Comparison of ENCODE assay signal across 16 mouse cellular contexts in the genomic region with DNA sequence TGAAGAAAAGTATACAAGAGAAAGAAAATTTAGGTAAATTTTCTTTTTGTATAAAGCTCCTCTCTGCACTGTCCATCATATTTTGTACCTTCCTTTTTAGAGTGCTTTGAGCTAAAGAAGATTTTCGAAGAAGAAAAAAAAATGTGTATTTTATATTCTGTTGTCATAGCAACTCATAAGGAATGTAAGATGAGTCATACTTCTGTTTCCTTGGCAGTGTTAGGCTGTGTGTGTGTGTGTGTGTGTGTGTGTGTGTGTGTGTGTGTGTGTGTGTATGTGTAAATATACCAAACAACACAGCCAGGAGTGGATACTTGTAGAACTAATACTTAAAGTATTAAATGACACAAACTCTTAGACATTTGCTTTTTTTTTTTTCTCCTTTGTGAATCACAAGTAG. TPM values are rescaled to one million over a fixed set of nuclear protein-coding genes. Genes with fewer than 3 reads are reported as not detected.
DNase-seq lines count a peak whose midpoint lies in the region; ATAC-seq and TF ChIP-seq lines count a peak whose summit lies in the region.
"Had no signal": no experiment of that assay in that cellular context is flagged by ENCODE, and none has a peak within 500 bp of the region (broad histone marks: within the 10 kb centered on the region; RNA-seq: fewer than 3 reads in every experiment).

No protein-coding gene starts in this region.

- H3K4me3 ChIP-seq in forebrain, embryonic 14.5 days (ENCODE audit: low read depth, low read length), result no peak overlapping the region
- no peak overlapping the region for H3K4me3 ChIP-seq in forebrain, embryonic 11.5 days (ENCODE audit: low read depth, low read length)
- H3K4me3 ChIP-seq: heart, embryonic 12.5 days; lung, embryonic 15.5 days had no signal

- no peak for ATAC-seq in forebrain, embryonic 14.5 days
- ATAC-seq in forebrain, embryonic 11.5 days (replicated peaks; ENCODE audit: low FRiP score), result no peak
- ATAC-seq: hindbrain, embryonic 16.5 days had no signal

- no peak overlapping the region for H3K4me2 ChIP-seq in forebrain, embryonic 14.5 days (ENCODE audit: low read length)
- no peak overlapping the region for H3K4me2 ChIP-seq in forebrain, embryonic 11.5 days (ENCODE audit: low read depth, low read length, severe bottlenecking)
- H3K4me2 ChIP-seq: heart, embryonic 12.5 days; lung, embryonic 15.5 days had no signal

- peaks cover 5% of the 10 kb centered on the region for H3K9me3 ChIP-seq in forebrain, embryonic 14.5 days (replicated peaks; ENCODE audit: control insufficient read depth, low read length)
- no peaks in the 10 kb centered on the region; the same call in 1 of the 2 replicates for H3K9me3 ChIP-seq in forebrain, embryonic 11.5 days (ENCODE audit: control insufficient read depth, low read length)
- H3K9me3 ChIP-seq: heart, embryonic 12.5 days; lung, embryonic 15.5 days had no signal

- no peak overlapping the region for H3K9ac ChIP-seq in forebrain, embryonic 14.5 days (ENCODE audit: low read length)
- no peak overlapping the region for H3K9ac ChIP-seq in forebrain, embryonic 11.5 days (ENCODE audit: low read length)
- H3K9ac ChIP-seq: heart, embryonic 12.5 days; lung, embryonic 15.5 days had no signal

- H3K27me3 ChIP-seq in forebrain, embryonic 14.5 days (replicated peaks; ENCODE audit: control insufficient read depth, insufficient read depth, low read length), result no peaks in the 10 kb centered on the region
- no peaks in the 10 kb centered on the region for H3K27me3 ChIP-seq in forebrain, embryonic 11.5 days (ENCODE audit: control insufficient read depth, insufficient read depth, low read length)
- H3K27me3 ChIP-seq: heart, embryonic 12.5 days; lung, embryonic 15.5 days had no signal

- no peak for TF ChIP-seq CTCF in brain, embryonic 14.5 days (IDR thresholded peaks at IDR 0.05; ENCODE audit: borderline replicate concordance, extremely low read depth, insufficient read depth, insufficient read length)

- H3K4me1 ChIP-seq in forebrain, embryonic 14.5 days (ENCODE audit: control insufficient read depth, insufficient read depth, low read length), result no peaks in the 10 kb centered on the region
- H3K4me1 ChIP-seq in forebrain, embryonic 11.5 days (replicated peaks; ENCODE audit: control insufficient read depth, insufficient read depth, low read length), result no peaks in the 10 kb centered on the region
- H3K4me1 ChIP-seq: heart, embryonic 12.5 days; lung, embryonic 15.5 days had no signal

- peaks cover 43% of the 10 kb centered on the region for H3K36me3 ChIP-seq in forebrain, embryonic 14.5 days (ENCODE audit: control insufficient read depth, insufficient read depth, low read length)
- peaks cover 6% of the 10 kb centered on the region for H3K36me3 ChIP-seq in forebrain, embryonic 11.5 days (ENCODE audit: control insufficient read depth, insufficient read depth, low read length)
- H3K36me3 ChIP-seq: heart, embryonic 12.5 days; lung, embryonic 15.5 days had no signal

- TF ChIP-seq POLR2A in brain, embryonic 14.5 days (IDR thresholded peaks at IDR 0.05; ENCODE audit: borderline replicate concordance, extremely low read depth, insufficient read depth, insufficient read length, poor library complexity, severe bottlenecking), result no peak

- DNase-seq in forebrain, embryonic 14.5 days (ENCODE audit: low spot score), result peak; percentile 45
- no peak for DNase-seq in forebrain, embryonic 11.5 days (ENCODE audit: low spot score)
- peak; percentile 32 to 34 for DNase-seq in left cerebral cortex, adult 18-20 months (ENCODE audit: low spot score in 2 of 2)
- no peak for DNase-seq in left cerebral cortex, postnatal 36 days (ENCODE audit: low spot score in 2 of 2)
- peak; percentile 18 for DNase-seq in 3134 (ENCODE audit: extremely low read depth, insufficient read length, low spot score)
- DNase-seq in brain, embryonic 14.5 days (ENCODE audit: low read depth), result peak; percentile 42
- no peak for DNase-seq in thymus, postnatal 10 days (ENCODE audit: low spot score in 2 of 2)
- no peak for DNase-seq in embryo, embryonic 11 days
- DNase-seq: cerebellum, postnatal 10 days; kidney, postnatal 36 days had no signal

- no peak overlapping the region for H3K27ac ChIP-seq in forebrain, embryonic 14.5 days (ENCODE audit: low read depth, low read length)
- H3K27ac ChIP-seq in forebrain, embryonic 11.5 days (ENCODE audit: low read depth, low read length), result no peak overlapping the region
- H3K27ac ChIP-seq: lung, embryonic 15.5 days; stomach, postnatal 0 days had no signal

- WGBS in forebrain, embryonic 14.5 days, result 79% methylated on average over 1 of the region's 1 CpGs
- 83% methylated on average over 1 of the region's 1 CpGs for WGBS in forebrain, embryonic 11.5 days

- intact Hi-C loops in left cerebral cortex, postnatal 36 days (cut with DNase I), result no loop called here

RNA-seq across cellular contexts. Expression of a gene that starts 39.0 kb away (rescaled TPM):
- polyA plus RNA-seq in forebrain, embryonic 14.5 days (2014; fragmentation: Nextera tagmentation; extraction: Ambion mirVana), result 16.5 and 17.7 TPM in 2 replicates
- 22.4 and 25.3 TPM in 2 replicates for polyA plus RNA-seq in forebrain, embryonic 11.5 days (2014; fragmentation: Nextera tagmentation; extraction: Ambion mirVana)
- 10 to 100 TPM; 22.7 to 26.3 TPM for total RNA-seq in left cerebral cortex, adult 18-20 months (2021)
- 10 to 100 TPM; 28.4 to 33.3 TPM for total RNA-seq in left cerebral cortex, postnatal 36 days (2021)
- polyA plus RNA-seq in brain, embryonic 14.5 days (2012; rRNA removed), result 5.7 and 7.2 TPM in 2 replicates

RNA-seq across cellular contexts. Expression of a gene that starts 46.7 kb away (rescaled TPM):
- polyA plus RNA-seq in forebrain, embryonic 14.5 days (2014; fragmentation: Nextera tagmentation; extraction: Ambion mirVana), result not detected in 2 replicates
- 0.12 TPM in 1 of 2 replicates, not detected in the other for polyA plus RNA-seq in forebrain, embryonic 11.5 days (2014; fragmentation: Nextera tagmentation; extraction: Ambion mirVana)
- under 1 TPM in 1 of 2 experiments, not detected in 1; 0.23 TPM for total RNA-seq in left cerebral cortex, adult 18-20 months (2021)
- not detected for total RNA-seq in left cerebral cortex, postnatal 36 days (2021)
- not detected in 2 replicates for polyA plus RNA-seq in brain, embryonic 14.5 days (2012; rRNA removed)
- polyA plus RNA-seq: heart, embryonic 12.5 days; hindbrain, embryonic 16.5 days; limb, embryonic 11.5 days; lung, embryonic 15.5 days; neural tube, embryonic 11.5 days; stomach, postnatal 0 days had no signal

Comparison
In these comparisons a context has a peak if more than half of its experiments do, and no peak if none do; other contexts are left out.
1. DNase-seq: peak in forebrain, embryonic 14.5 days (single experiment), left cerebral cortex, adult 18-20 months (2 of 2), 3134 (single experiment) and brain, embryonic 14.5 days (single experiment); none in forebrain, embryonic 11.5 days (single experiment), left cerebral cortex, postnatal 36 days (0 of 2), thymus, postnatal 10 days (0 of 2) and embryo, embryonic 11 days (single experiment).